Mouse (Mus musculus): ENCODE results near the gene Stag1. TPM values are rescaled to one million over a fixed set of nuclear protein-coding genes. Genes with fewer than 3 reads are reported as not detected.
A peak's percentile ranks its signal among the peaks of the same experiment; 100 is the strongest.

The Stag1 gene
- polyA plus RNA-seq, 1 experiment = 72.8 TPM

- TF ChIP-seq CTCF (IDR thresholded peaks at IDR 0.05; ENCODE audit: low read depth, low read length) = no peak
- TF ChIP-seq POLR2A (IDR thresholded peaks at IDR 0.05; ENCODE audit: insufficient read depth, low read length) = no peak
- TF ChIP-seq EP300 (IDR thresholded peaks at IDR 0.05; ENCODE audit: insufficient read depth, low read depth, low read length) = no peak
- Histone ChIP-seq H3K4me3 (ENCODE audit: low read depth, low read length) (no peak overlapping the region), H3K9ac (ENCODE audit: low read depth, poor library complexity, severe bottlenecking) (no peak overlapping the region), H3K4me1 (ENCODE audit: control insufficient read depth, insufficient read depth, low read length) (no peaks in the 10 kb centered on the region), H3K36me3 (ENCODE audit: control insufficient read depth, insufficient read depth, low read length, poor library complexity, severe bottlenecking) (no peaks in the 10 kb centered on the region), H3K9me3 (replicated peaks; ENCODE audit: control insufficient read depth, insufficient read depth, low read length, poor library complexity, severe bottlenecking) (no peaks in the 10 kb centered on the region), H3K27me3 (ENCODE audit: control insufficient read depth, insufficient read depth, low read length, poor library complexity, severe bottlenecking) (no peaks in the 10 kb centered on the region), H3K27ac (ENCODE audit: insufficient read depth, low read length) (no peak overlapping the region)
Observed at GRCm38 (mm10) chr9:100997138-100997537, 399.5 kb downstream of the Stag1 start.

GRCm38 (mm10) chr9:101002053-101002452 is 404.5 kb downstream of the Stag1 start:
- H3K27ac ChIP-seq (ENCODE audit: insufficient read depth, low read length) = no peak overlapping the region
- no peaks in the 10 kb centered on the region for H3K27me3 ChIP-seq (ENCODE audit: control insufficient read depth, insufficient read depth, low read length, poor library complexity, severe bottlenecking)
- no peak overlapping the region for H3K4me3 ChIP-seq (ENCODE audit: low read depth, low read length)
- no peak overlapping the region for H3K9ac ChIP-seq (ENCODE audit: low read depth, poor library complexity, severe bottlenecking)
- no peaks in the 10 kb centered on the region for H3K36me3 ChIP-seq (ENCODE audit: control insufficient read depth, insufficient read depth, low read length, poor library complexity, severe bottlenecking)
- no peak for TF ChIP-seq POLR2A (IDR thresholded peaks at IDR 0.05; ENCODE audit: insufficient read depth, low read length)
- TF ChIP-seq EP300 (IDR thresholded peaks at IDR 0.05; ENCODE audit: insufficient read depth, low read depth, low read length) = no peak
- TF ChIP-seq CTCF (IDR thresholded peaks at IDR 0.05; ENCODE audit: low read depth, low read length) = no peak
- no peaks in the 10 kb centered on the region for H3K4me1 ChIP-seq (ENCODE audit: control insufficient read depth, insufficient read depth, low read length)
- no peaks in the 10 kb centered on the region for H3K9me3 ChIP-seq (replicated peaks; ENCODE audit: control insufficient read depth, insufficient read depth, low read length, poor library complexity, severe bottlenecking)

GRCm38 (mm10) chr9:101002841-101003240 is 405.2 kb downstream of the Stag1 start:
- TF ChIP-seq EP300 (IDR thresholded peaks at IDR 0.05; ENCODE audit: insufficient read depth, low read depth, low read length) (no peak), POLR2A (IDR thresholded peaks at IDR 0.05; ENCODE audit: insufficient read depth, low read length) (no peak), CTCF (IDR thresholded peaks at IDR 0.05; ENCODE audit: low read depth, low read length) (no peak)
- no peaks in the 10 kb centered on the region for H3K36me3 ChIP-seq (ENCODE audit: control insufficient read depth, insufficient read depth, low read length, poor library complexity, severe bottlenecking)
- H3K4me1 ChIP-seq (ENCODE audit: control insufficient read depth, insufficient read depth, low read length) = no peaks in the 10 kb centered on the region
- no peaks in the 10 kb centered on the region for H3K27me3 ChIP-seq (ENCODE audit: control insufficient read depth, insufficient read depth, low read length, poor library complexity, severe bottlenecking)
- no peak overlapping the region for H3K27ac ChIP-seq (ENCODE audit: insufficient read depth, low read length)
- no peaks in the 10 kb centered on the region for H3K9me3 ChIP-seq (replicated peaks; ENCODE audit: control insufficient read depth, insufficient read depth, low read length, poor library complexity, severe bottlenecking)
- no peak overlapping the region for H3K4me3 ChIP-seq (ENCODE audit: low read depth, low read length)
- H3K9ac ChIP-seq (ENCODE audit: low read depth, poor library complexity, severe bottlenecking) = no peak overlapping the region

GRCm38 (mm10) chr9:101003302-101003701 is 405.7 kb downstream of the Stag1 start:
- no peaks in the 10 kb centered on the region for H3K9me3 ChIP-seq (replicated peaks; ENCODE audit: control insufficient read depth, insufficient read depth, low read length, poor library complexity, severe bottlenecking)
- H3K27ac ChIP-seq (ENCODE audit: insufficient read depth, low read length) = no peak overlapping the region
- H3K36me3 ChIP-seq (ENCODE audit: control insufficient read depth, insufficient read depth, low read length, poor library complexity, severe bottlenecking) = no peaks in the 10 kb centered on the region
- no peak overlapping the region for H3K9ac ChIP-seq (ENCODE audit: low read depth, poor library complexity, severe bottlenecking)
- H3K27me3 ChIP-seq (ENCODE audit: control insufficient read depth, insufficient read depth, low read length, poor library complexity, severe bottlenecking) = no peaks in the 10 kb centered on the region
- H3K4me1 ChIP-seq (ENCODE audit: control insufficient read depth, insufficient read depth, low read length) = no peaks in the 10 kb centered on the region
- H3K4me3 ChIP-seq (ENCODE audit: low read depth, low read length) = no peak overlapping the region
- TF ChIP-seq CTCF (IDR thresholded peaks at IDR 0.05; ENCODE audit: low read depth, low read length) = peak; percentile 19
- TF ChIP-seq POLR2A (IDR thresholded peaks at IDR 0.05; ENCODE audit: insufficient read depth, low read length) = no peak
- TF ChIP-seq EP300 (IDR thresholded peaks at IDR 0.05; ENCODE audit: insufficient read depth, low read depth, low read length) = no peak

DNA sequence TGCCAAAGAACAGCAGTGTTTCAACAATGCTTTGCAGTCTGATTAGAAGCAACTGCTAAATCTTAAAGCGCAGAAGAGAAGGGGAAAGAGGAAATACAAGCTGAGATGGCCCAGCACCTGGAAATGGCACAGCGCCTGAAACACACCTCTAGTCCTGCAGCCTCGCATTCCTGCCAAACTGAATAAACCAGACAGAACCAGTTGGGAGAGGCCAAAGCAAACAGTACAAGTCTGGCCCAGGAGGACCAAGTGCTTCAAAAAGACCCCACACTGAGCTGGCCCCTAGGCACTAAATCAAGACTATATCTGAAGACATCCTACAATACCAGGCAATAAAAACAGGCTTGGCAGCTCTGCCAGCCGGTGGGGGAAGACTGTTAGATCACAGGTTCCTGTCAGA is 408.3 kb downstream of the Stag1 start:
- Histone ChIP-seq H3K36me3 (ENCODE audit: control insufficient read depth, insufficient read depth, low read length, poor library complexity, severe bottlenecking) (no peaks in the 10 kb centered on the region), H3K9me3 (replicated peaks; ENCODE audit: control insufficient read depth, insufficient read depth, low read length, poor library complexity, severe bottlenecking) (no peaks in the 10 kb centered on the region), H3K4me3 (ENCODE audit: low read depth, low read length) (no peak overlapping the region), H3K4me1 (ENCODE audit: control insufficient read depth, insufficient read depth, low read length) (no peaks in the 10 kb centered on the region), H3K9ac (ENCODE audit: low read depth, poor library complexity, severe bottlenecking) (no peak overlapping the region), H3K27ac (ENCODE audit: insufficient read depth, low read length) (no peak overlapping the region), H3K27me3 (ENCODE audit: control insufficient read depth, insufficient read depth, low read length, poor library complexity, severe bottlenecking) (no peaks in the 10 kb centered on the region)
- TF ChIP-seq CTCF (IDR thresholded peaks at IDR 0.05; ENCODE audit: low read depth, low read length) (no peak), EP300 (IDR thresholded peaks at IDR 0.05; ENCODE audit: insufficient read depth, low read depth, low read length) (no peak), POLR2A (IDR thresholded peaks at IDR 0.05; ENCODE audit: insufficient read depth, low read length) (no peak)

Other genes starting within 250 kb of the Stag1 start
- 0.43 and 0.65 TPM in 2 replicates for gene Il20rb, start 111.0 kb upstream of the Stag1 start, polyA plus RNA-seq (2011; ENCODE audit: insufficient read depth, insufficient read length, low read depth, missing spikeins)
- 54.9 and 60.1 TPM in 2 replicates for gene Nck1, start 51.7 kb upstream of the Stag1 start, polyA plus RNA-seq (2011; ENCODE audit: insufficient read depth, insufficient read length, low read depth, missing spikeins)
- 1.9 and 5.2 TPM in 2 replicates for gene Slc35g2, start 26.7 kb upstream of the Stag1 start, polyA plus RNA-seq (2011; ENCODE audit: insufficient read depth, insufficient read length, low read depth, missing spikeins)